Mouse (Mus musculus) frontal cortex, adult 2 months (tissue): ENCODE data around the gene C330021F23Rik. TPM values are rescaled to one million over a fixed set of nuclear protein-coding genes. Genes with fewer than 3 reads are reported as not detected.
"Not testable (repeated sequence)": the region's sequence is repeated elsewhere in the genome, so short reads cannot be mapped to it uniquely, and the experiment has no call there.

ENCODE experiments used
- DNase-seq, 2 experiments: peaks; one replicate each; pipeline ENCODE4 v3.0.0; 2022; ENCODE audit warnings: low spot score in 1 of 2; ENCODE audit errors: extremely low spot score in 1 of 2
- polyA plus RNA-seq: library from polyadenylated mRNA; depleted of rRNA; stranded (reverse); fragments of >200 nt; gene quantifications from 2 replicates; pipeline ENCODE4 v1.2.3, GENCODE M21; 2012; rRNA removed

The C330021F23Rik gene
- 0.56 TPM in 1 of 2 replicates, not detected in the other for polyA plus RNA-seq

GRCm38 (mm10) chr8:3567641-3568371, at the start of gene C330021F23Rik:
C330021F23Rik (plus strand) TSS chr8:3567990.
- DNase-seq = no peak

- no peak for DNase-seq
Observed at GRCm38 (mm10) chr8:3522007-3522697, 45.6 kb upstream of the C330021F23Rik start.

GRCm38 (mm10) chr8:3530816-3531215, 37.0 kb upstream of the C330021F23Rik start:
- no peak for DNase-seq

GRCm38 (mm10) chr8:3531936-3532335, 35.9 kb upstream of the C330021F23Rik start:
- DNase-seq = no peak

- no peak for DNase-seq
Observed at GRCm38 (mm10) chr8:3536053-3536841, 31.5 kb upstream of the C330021F23Rik start.

- DNase-seq = no peak
Observed at GRCm38 (mm10) chr8:3536940-3537339, 30.9 kb upstream of the C330021F23Rik start.

GRCm38 (mm10) chr8:3537666-3538065, 30.1 kb upstream of the C330021F23Rik start:
- DNase-seq = no peak

- DNase-seq = no peak
Observed at GRCm38 (mm10) chr8:3539146-3539545, 28.6 kb upstream of the C330021F23Rik start.

GRCm38 (mm10) chr8:3540076-3540475, 27.7 kb upstream of the C330021F23Rik start:
- DNase-seq = no peak

- DNase-seq = no peak
Observed at GRCm38 (mm10) chr8:3546511-3546910, 21.3 kb upstream of the C330021F23Rik start.

- no peak for DNase-seq
Observed at GRCm38 (mm10) chr8:3552240-3552639, 15.6 kb upstream of the C330021F23Rik start.

- no peak for DNase-seq
Observed at GRCm38 (mm10) chr8:3556114-3556513, 11.7 kb upstream of the C330021F23Rik start.

- DNase-seq = no peak
Observed at GRCm38 (mm10) chr8:3568378-3568777, 588 bp downstream of the C330021F23Rik start.

- DNase-seq = no peak
Observed at GRCm38 (mm10) chr8:3569784-3570183, 2.0 kb downstream of the C330021F23Rik start.

- no peak for DNase-seq
Observed at GRCm38 (mm10) chr8:3574546-3574945, 6.8 kb downstream of the C330021F23Rik start.

GRCm38 (mm10) chr8:3576211-3576960, 8.6 kb downstream of the C330021F23Rik start:
- no peak for DNase-seq

- DNase-seq = no peak
Observed at GRCm38 (mm10) chr8:3579390-3580364, 11.9 kb downstream of the C330021F23Rik start.

GRCm38 (mm10) chr8:3581961-3582360, 14.2 kb downstream of the C330021F23Rik start:
- DNase-seq = not testable (repeated sequence)

- DNase-seq = no peak
Observed at GRCm38 (mm10) chr8:3586452-3586851, 18.7 kb downstream of the C330021F23Rik start.
